Mouse (Mus musculus) lung, postnatal 0 days (tissue): ENCODE results near the gene Kifc5b. TPM values are rescaled to one million over a fixed set of nuclear protein-coding genes. Genes with fewer than 3 reads are reported as not detected.

Experiments used
- ATAC-seq: fragments of 200-750 bp; cut with Nextera tagmentation; 2 replicates; pipeline ENCODE4 v1.8.0; 2017; ENCODE audit warnings: moderate library complexity
- DNase-seq: peaks from one replicate; pipeline ENCODE4 v3.0.0-alpha.2; 2016; ENCODE audit warnings: low spot score
- H3K27ac ChIP-seq: fragments of 300-500 bp; sonication (generic); 2 replicates; pipeline ENCODE4 v1.5.1; 2014; ENCODE audit warnings: antibody characterized with exemption, mild to moderate bottlenecking, low read length, mixed read lengths
- H3K27me3 ChIP-seq: fragments of 300-500 bp; sonication (generic); replicated peaks from 2 replicates; pipeline ENCODE4 v1.6.1; 2014; ENCODE audit warnings: low read length, mixed read lengths; ENCODE audit not compliant: insufficient read depth
- H3K36me3 ChIP-seq: fragments of 300-500 bp; sonication (generic); 2 replicates; pipeline ENCODE4 v1.6.1; 2014; ENCODE audit warnings: low read length, mixed read lengths; ENCODE audit not compliant: insufficient read depth
- H3K4me1 ChIP-seq: fragments of 300-500 bp; sonication (generic); 2 replicates; pipeline ENCODE4 v1.6.1; 2014; ENCODE audit warnings: antibody characterized with exemption, low read depth, low read length, mixed read lengths; ENCODE audit not compliant: insufficient read depth
- H3K4me2 ChIP-seq: fragments of 300-500 bp; sonication (generic); replicated peaks from 2 replicates; pipeline ENCODE4 v1.6.1; 2014; ENCODE audit warnings: low read depth, mild to moderate bottlenecking, low read length, moderate library complexity, mixed read lengths
- H3K4me3 ChIP-seq: fragments of 300-500 bp; sonication (generic); 2 replicates; pipeline ENCODE4 v1.5.1; 2014; ENCODE audit warnings: low read depth, low read length
- H3K9ac ChIP-seq: fragments of 300-500 bp; sonication (generic); replicated peaks from 2 replicates; pipeline ENCODE4 v1.6.1; 2014; ENCODE audit warnings: low read depth, mild to moderate bottlenecking
- H3K9me3 ChIP-seq: fragments of 300-500 bp; sonication (generic); 2 replicates; pipeline ENCODE4 v1.6.1; 2016; ENCODE audit warnings: low read length, mixed read lengths
- CTCF ChIP-seq: IDR thresholded peaks from 2 replicates; pipeline ENCODE4 v1.5.1; 2016; ENCODE audit warnings: antibody characterized with exemption, mild to moderate bottlenecking
- EP300 ChIP-seq: IDR thresholded peaks from 2 replicates; pipeline ENCODE4 v1.6.1; 2016; ENCODE audit warnings: antibody characterized with exemption, mild to moderate bottlenecking, control low read depth
- WGBS: fragments of 180-500 bp; shearing (Covaris S2); extraction: QIAGEN DNeasy Blood & Tissue Kit; methylation state at CpG from one replicate; pipeline ENCODE4 v1.1.7; 2014; 5-methylcytosine and 5-hydroxymethylcytosine counted together
- polyA plus RNA-seq: library from polyadenylated mRNA; unstranded; fragments of >200 nt; fragmentation: Nextera tagmentation; extraction: Ambion mirVana; gene quantifications from 2 replicates; pipeline ENCODE4 v1.2.1, GENCODE M21; 2015

Kifc5b gene
- polyA plus RNA-seq, 1 experiment from 2014 or later = 0.35 TPM

- no peak for ATAC-seq
- 57% methylated on average over 4 of the region's 5 CpGs for WGBS
Measured at GRCm38 (mm10) chr17:26958880-26959279, 42.0 kb downstream of the Kifc5b start.

GRCm38 (mm10) chr17:26959815-26960214 lies 42.9 kb downstream of the Kifc5b start:
- Histone ChIP-seq H3K9me3 (no peaks in the 10 kb centered on the region), H3K27ac (no peak overlapping the region), H3K4me3 (no peak overlapping the region), H3K9ac (no peak overlapping the region), H3K27me3 (no peaks in the 10 kb centered on the region), H3K4me1 (no peaks in the 10 kb centered on the region), H3K4me2 (no peak overlapping the region), H3K36me3 (0 out of 2 replicates have a peak, but pooled peaks cover 4% of the 10 kb centered on the region)
- no peak for TF ChIP-seq EP300
- no peak for TF ChIP-seq CTCF
- no peak for ATAC-seq
- 90% methylated on average over 4 of the region's 4 CpGs for WGBS
- no peak for DNase-seq

More at GRCm38 (mm10) chr17:26958880-26959279, 42.0 kb downstream of the Kifc5b start:
- H3K4me3 ChIP-seq = no peak overlapping the region
- DNase-seq = no peak
- H3K9ac ChIP-seq = no peak overlapping the region
- H3K9me3 ChIP-seq = no peaks in the 10 kb centered on the region
- 0 out of 2 replicates have a peak, but pooled peaks cover 4% of the 10 kb centered on the region for H3K36me3 ChIP-seq
- TF ChIP-seq EP300 (no peak), CTCF (no peak)
- no peaks in the 10 kb centered on the region for H3K4me1 ChIP-seq
- no peak overlapping the region for H3K27ac ChIP-seq
- H3K27me3 ChIP-seq = no peaks in the 10 kb centered on the region
- H3K4me2 ChIP-seq = no peak overlapping the region

GRCm38 (mm10) chr17:26961572-26962240 lies 44.8 kb downstream of the Kifc5b start:
- Histone ChIP-seq H3K36me3 (0 out of 2 replicates have a peak, but pooled peaks cover 4% of the 10 kb centered on the region), H3K27ac (no peak overlapping the region), H3K9me3 (no peaks in the 10 kb centered on the region), H3K4me2 (no peak overlapping the region), H3K27me3 (no peaks in the 10 kb centered on the region), H3K4me3 (no peak overlapping the region), H3K9ac (no peak overlapping the region), H3K4me1 (no peaks in the 10 kb centered on the region)
- ATAC-seq (no peak), DNase-seq (no peak)
- no peak for TF ChIP-seq EP300
- no peak for TF ChIP-seq CTCF
- 93% methylated on average over 21 of the region's 21 CpGs for WGBS

DNA sequence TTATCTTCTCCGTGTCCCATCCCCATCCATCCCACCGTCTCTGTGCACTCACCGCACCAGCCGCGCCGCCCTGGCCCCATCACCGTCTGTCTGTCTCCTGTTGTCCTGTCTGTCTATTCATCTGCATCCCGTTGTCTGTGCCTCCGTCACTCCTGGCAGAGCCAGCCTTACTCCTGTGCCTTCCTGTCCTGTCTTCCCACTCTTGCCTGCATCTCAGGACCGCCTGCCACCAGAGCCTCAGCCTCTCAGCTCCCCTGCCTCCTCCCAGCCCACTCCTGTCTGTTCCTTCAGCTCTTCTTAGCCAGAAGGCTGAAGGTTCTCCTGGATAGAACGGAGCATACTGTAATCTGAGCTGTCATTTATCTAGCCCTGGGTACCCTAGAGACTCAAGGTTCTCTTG lies 50.1 kb downstream of the Kifc5b start:
- Histone ChIP-seq H3K9ac (no peak overlapping the region), H3K27ac (no peak overlapping the region), H3K4me3 (no peak overlapping the region), H3K9me3 (no peaks in the 10 kb centered on the region), H3K4me1 (no peaks in the 10 kb centered on the region), H3K27me3 (no peaks in the 10 kb centered on the region), H3K4me2 (no peak overlapping the region), H3K36me3 (0 out of 2 replicates have a peak, but pooled peaks cover 3% of the 10 kb centered on the region)
- no peak for TF ChIP-seq CTCF
- no peak for TF ChIP-seq EP300
- WGBS = 82% methylated on average over 11 of the region's 11 CpGs
- DNase-seq (no peak), ATAC-seq (no peak)

GRCm38 (mm10) chr17:26967477-26967876 lies 50.6 kb downstream of the Kifc5b start:
- Histone ChIP-seq H3K27me3 (no peaks in the 10 kb centered on the region), H3K4me3 (no peak overlapping the region), H3K4me1 (no peaks in the 10 kb centered on the region), H3K9me3 (no peaks in the 10 kb centered on the region), H3K4me2 (no peak overlapping the region), H3K27ac (no peak overlapping the region), H3K36me3 (0 out of 2 replicates have a peak, but pooled peaks cover 3% of the 10 kb centered on the region), H3K9ac (no peak overlapping the region)
- WGBS = 84% methylated on average over 6 of the region's 6 CpGs
- DNase-seq = no peak
- ATAC-seq = no peak
- TF ChIP-seq EP300 (no peak), CTCF (no peak)

DNA sequence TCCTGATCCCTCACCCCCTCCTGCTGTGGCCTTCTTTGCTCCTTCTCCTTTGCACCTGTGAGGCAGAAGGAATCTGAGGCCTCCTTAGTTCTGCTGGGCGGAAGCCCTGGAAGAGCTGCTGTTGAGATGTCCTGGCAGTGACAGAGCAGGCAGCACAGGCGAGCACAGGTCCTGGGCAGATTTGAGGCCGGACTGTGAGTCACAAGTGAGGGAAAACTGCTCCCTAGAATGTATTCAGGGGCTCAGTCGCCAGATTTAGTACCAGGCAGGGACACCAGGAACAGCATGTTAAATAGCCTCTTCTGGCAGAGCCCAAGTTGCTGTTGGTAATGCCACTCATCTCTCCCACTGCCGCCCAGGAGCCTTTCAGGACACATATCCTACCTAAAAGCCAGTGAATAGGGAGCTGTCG lies 51.3 kb downstream of the Kifc5b start:
- no peak for DNase-seq
- no peak overlapping the region for H3K9ac ChIP-seq
- H3K9me3 ChIP-seq = no peaks in the 10 kb centered on the region
- H3K4me3 ChIP-seq = no peak overlapping the region
- TF ChIP-seq CTCF (no peak), EP300 (no peak)
- no peak overlapping the region for H3K4me2 ChIP-seq
- ATAC-seq = no peak
- WGBS = 79% methylated on average over 6 of the region's 6 CpGs
- H3K27me3 ChIP-seq = no peaks in the 10 kb centered on the region
- H3K4me1 ChIP-seq = no peaks in the 10 kb centered on the region
- H3K27ac ChIP-seq = no peak overlapping the region
- H3K36me3 ChIP-seq = 0 out of 2 replicates have a peak, but pooled peaks cover 3% of the 10 kb centered on the region
